ENCODE assay signal across 17 mouse cellular contexts in genomic region chr16:3830588-3831109, GRCm38 (mm10). TPM values are rescaled to one million over a fixed set of nuclear protein-coding genes. Genes with fewer than 3 reads are reported as not detected.
A peak's percentile ranks its signal among the peaks of the same experiment; 100 is the strongest.
DNase-seq lines count a peak whose midpoint lies in the region; ATAC-seq and TF ChIP-seq lines count a peak whose summit lies in the region.
"Had no signal": no experiment of that assay in that cellular context is flagged by ENCODE, and none has a peak within 500 bp of the region (broad histone marks: within the 10 kb centered on the region; RNA-seq: fewer than 3 reads in every experiment).

Olfr15 (plus strand) TSS chr16:3830878.

- H3K27me3 ChIP-seq in lung, postnatal 0 days (replicated peaks; ENCODE audit: insufficient read depth, low read length), result no peaks in the 10 kb centered on the region
- H3K27me3 ChIP-seq: heart, embryonic 15.5 days; hindbrain, embryonic 13.5 days; liver, embryonic 15.5 days had no signal

- no peaks in the 10 kb centered on the region for H3K36me3 ChIP-seq in lung, postnatal 0 days (ENCODE audit: insufficient read depth, low read length)
- H3K36me3 ChIP-seq: heart, embryonic 15.5 days; hindbrain, embryonic 13.5 days; liver, embryonic 15.5 days had no signal

- no peak within 1 kb of the TSS for H3K4me3 ChIP-seq in gastrocnemius, adult 2 months
- H3K4me3 ChIP-seq in lung, postnatal 0 days (ENCODE audit: low read depth, low read length), result no peak within 1 kb of the TSS
- H3K4me3 ChIP-seq: heart, embryonic 15.5 days; hindbrain, embryonic 13.5 days; liver, embryonic 15.5 days had no signal

- ATAC-seq in lung, postnatal 0 days, result no peak

- TF ChIP-seq CTCF in gastrocnemius, adult 2 months (IDR thresholded peaks at IDR 0.05), result peak; percentile 43
- peak; percentile 31 for TF ChIP-seq CTCF in lung, postnatal 0 days (IDR thresholded peaks at IDR 0.05)

- no peak within 1 kb of the TSS for H3K4me2 ChIP-seq in lung, postnatal 0 days (replicated peaks; ENCODE audit: low read depth, low read length)
- H3K4me2 ChIP-seq: heart, embryonic 15.5 days; hindbrain, embryonic 13.5 days; liver, embryonic 15.5 days had no signal

- no peak for TF ChIP-seq EP300 in lung, postnatal 0 days (IDR thresholded peaks at IDR 0.05)

- no peak for DNase-seq in gastrocnemius, adult 2 months
- no peak for DNase-seq in gastrocnemius, adult 18-20 months (ENCODE audit: low spot score)
- no peak for DNase-seq in lung, postnatal 0 days (ENCODE audit: low spot score)
- DNase-seq in lung, adult 18-20 months, result no peak
- DNase-seq in ZHBTc4 (ENCODE audit: low read depth, low spot score), result peak; percentile 38
- DNase-seq in frontal cortex, postnatal 10 days (ENCODE audit: low spot score in 2 of 2), result no peak
- no peak for DNase-seq in adrenal gland, adult 2 months
- DNase-seq in ovary, postnatal 10 days (ENCODE audit: low spot score), result no peak
- DNase-seq: kidney, postnatal 25 days; thymus, adult 2 months had no signal

- no peaks in the 10 kb centered on the region for H3K4me1 ChIP-seq in lung, postnatal 0 days (ENCODE audit: insufficient read depth, low read depth, low read length)
- H3K4me1 ChIP-seq: heart, embryonic 15.5 days; hindbrain, embryonic 13.5 days; liver, embryonic 15.5 days had no signal

- H3K27ac ChIP-seq in gastrocnemius, adult 2 months, result no peak within 1 kb of the TSS
- H3K27ac ChIP-seq in lung, postnatal 0 days (ENCODE audit: low read length), result no peak within 1 kb of the TSS
- H3K27ac ChIP-seq: heart, embryonic 15.5 days; hindbrain, embryonic 13.5 days; liver, embryonic 15.5 days had no signal

- intact Hi-C loops in gastrocnemius, adult 2 months (cut with DNase I), result no loop called here

- no peaks in the 10 kb centered on the region for H3K9me3 ChIP-seq in lung, postnatal 0 days (ENCODE audit: low read length)
- H3K9me3 ChIP-seq: heart, embryonic 15.5 days; hindbrain, embryonic 13.5 days; liver, embryonic 15.5 days had no signal

- H3K9ac ChIP-seq in lung, postnatal 0 days (replicated peaks; ENCODE audit: low read depth), result no peak within 1 kb of the TSS
- H3K9ac ChIP-seq: heart, embryonic 15.5 days; hindbrain, embryonic 13.5 days; liver, embryonic 15.5 days had no signal

RNA-seq across cellular contexts. Expression of gene Olfr15, which starts in this region (rescaled TPM):
- not detected for total RNA-seq in gastrocnemius, adult 2 months (2021)
- total RNA-seq in gastrocnemius, adult 18-20 months (2021), result not detected
- not detected in 2 replicates for polyA plus RNA-seq in lung, postnatal 0 days (2015; fragmentation: Nextera tagmentation; extraction: Ambion mirVana)
- not detected for total RNA-seq in adrenal gland, adult 2 months (2021)
- polyA plus RNA-seq in adrenal gland, adult 2 months (2012; rRNA removed), result not detected in 2 replicates
- total RNA-seq: adrenal gland, adult 18-20 months; left cerebral cortex, adult 18-20 months; megakaryocyte-erythroid progenitor cell, adult 5-6 weeks had no signal
- polyA plus RNA-seq: heart, embryonic 15.5 days; hindbrain, embryonic 13.5 days; liver, embryonic 15.5 days; neural tube, embryonic 11.5 days; thymus, adult 2 months had no signal
